Mouse (Mus musculus): ENCODE data around the gene Zscan4-ps2. TPM values are rescaled to one million over a fixed set of nuclear protein-coding genes. Genes with fewer than 3 reads are reported as not detected.

Gene Zscan4-ps2
- polyA plus RNA-seq (2017; shearing (Covaris generic)) = not detected

DNA sequence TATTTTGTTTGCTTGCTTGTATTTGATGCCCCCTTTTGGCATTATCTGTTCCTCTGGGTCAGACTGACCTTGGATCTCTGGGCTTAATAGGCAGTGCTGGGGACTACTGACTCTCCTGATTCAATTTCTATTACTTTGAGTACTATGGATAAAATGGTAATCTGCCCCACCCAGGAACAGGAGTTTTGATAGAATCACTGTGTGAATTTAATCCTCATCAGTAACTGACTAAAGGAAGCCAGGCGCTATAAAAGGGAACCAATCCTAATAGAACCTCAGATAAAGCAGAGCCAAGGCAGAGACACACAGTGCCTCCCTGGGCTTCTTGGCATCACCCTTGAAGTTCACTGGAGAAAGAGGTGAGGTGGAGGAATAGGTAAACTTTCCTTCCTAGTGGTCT lies at the start of gene Zscan4-ps2:
Gene Zscan4-ps2, plus strand, starts transcription at position 301 of the 400 bp plus-strand sequence.

Other genes with a start within 250 kb of the Zscan4-ps2 start
- not detected for gene Zscan4e, start 203.6 kb upstream of the Zscan4-ps2 start, polyA plus RNA-seq (2017; shearing (Covaris generic))
- gene Zscan4f, start 116.4 kb upstream of the Zscan4-ps2 start, polyA plus RNA-seq (2017; shearing (Covaris generic)) = not detected
- not detected for gene Zscan4-ps3, start 95.0 kb downstream of the Zscan4-ps2 start, polyA plus RNA-seq (2017; shearing (Covaris generic))
- gene Vmn1r72, start 165.8 kb downstream of the Zscan4-ps2 start, polyA plus RNA-seq (2017; shearing (Covaris generic)) = not detected
- gene Vmn1r73, start 216.0 kb downstream of the Zscan4-ps2 start, polyA plus RNA-seq (2017; shearing (Covaris generic)) = not detected